Comparison of ENCODE assay signal across 30 mouse cellular contexts in the genomic region with DNA sequence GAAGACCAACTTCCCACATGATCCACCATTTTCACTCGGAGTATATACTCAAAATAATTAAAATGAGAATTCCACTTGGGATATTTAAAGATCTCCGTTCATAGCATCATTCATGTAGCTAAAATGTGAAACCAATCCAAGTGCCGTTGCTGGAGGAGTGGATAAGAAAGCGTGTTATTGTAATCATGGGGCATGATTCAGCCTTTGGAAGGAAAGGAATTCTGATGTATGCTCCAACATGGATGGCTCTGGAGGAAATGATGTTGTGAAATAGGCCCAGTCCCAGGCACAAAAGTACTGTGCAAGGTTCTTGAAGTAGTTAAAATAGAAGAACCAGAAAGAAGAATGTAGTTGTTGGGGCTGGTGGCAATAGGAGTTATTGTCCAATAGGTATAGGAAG.
"Had no signal": no experiment of that assay in that cellular context is flagged by ENCODE, and none has a peak within 500 bp of the region (broad histone marks: within the 10 kb centered on the region; RNA-seq: fewer than 3 reads in every experiment).

No protein-coding gene starts in this region.

- DNase-seq: left cerebral cortex, postnatal 4 days; liver; liver, embryonic 13.5 days; liver, postnatal 0 days; lung, adult 18-20 months; lung, adult 2 months; lung, embryonic 14.5 days; lung, postnatal 10 days; lung, postnatal 14 days; lung, postnatal 36 days; lung, postnatal 4 days; midbrain, embryonic 14.5 days had no signal

- H3K9ac ChIP-seq: limb, embryonic 12.5 days; limb, embryonic 13.5 days; limb, embryonic 15.5 days; liver, embryonic 12.5 days; liver, embryonic 13.5 days; liver, embryonic 14.5 days; liver, embryonic 15.5 days; liver, postnatal 0 days; lung, embryonic 14.5 days; lung, embryonic 15.5 days; midbrain, embryonic 12.5 days; midbrain, embryonic 13.5 days; midbrain, embryonic 15.5 days; neural tube, embryonic 12.5 days had no signal

- H3K27me3 ChIP-seq: limb, embryonic 12.5 days; limb, embryonic 13.5 days; limb, embryonic 15.5 days; liver, embryonic 12.5 days; liver, embryonic 13.5 days; liver, embryonic 15.5 days; lung, embryonic 15.5 days; midbrain, embryonic 12.5 days; midbrain, embryonic 13.5 days; midbrain, embryonic 15.5 days; neural tube, embryonic 12.5 days had no signal

- H3K9me3 ChIP-seq: limb, embryonic 10.5 days; limb, embryonic 12.5 days; limb, embryonic 13.5 days; limb, embryonic 15.5 days; liver, embryonic 12.5 days; liver, embryonic 13.5 days; liver, embryonic 15.5 days; lung, embryonic 15.5 days; midbrain, embryonic 12.5 days; midbrain, embryonic 13.5 days; midbrain, embryonic 15.5 days; neural tube, embryonic 12.5 days had no signal

- H3K4me1 ChIP-seq: limb, embryonic 10.5 days; limb, embryonic 12.5 days; limb, embryonic 13.5 days; liver, embryonic 12.5 days; liver, embryonic 13.5 days; liver, embryonic 15.5 days; lung, embryonic 15.5 days; megakaryocyte, embryonic 14.5 days; midbrain, embryonic 12.5 days; midbrain, embryonic 13.5 days; midbrain, embryonic 15.5 days; neural tube, embryonic 12.5 days had no signal

- H3K4me3 ChIP-seq: limb, embryonic 10.5 days; limb, embryonic 12.5 days; limb, embryonic 13.5 days; limb, embryonic 15.5 days; liver, embryonic 12.5 days; liver, embryonic 13.5 days; liver, embryonic 15.5 days; lung, embryonic 15.5 days; megakaryocyte, embryonic 14.5 days; midbrain, embryonic 12.5 days; midbrain, embryonic 13.5 days; midbrain, embryonic 15.5 days; myocyte; neural tube, embryonic 12.5 days had no signal

- H3K27ac ChIP-seq: limb, embryonic 10.5 days; limb, embryonic 12.5 days; limb, embryonic 13.5 days; limb, embryonic 15.5 days; liver, embryonic 12.5 days; liver, embryonic 13.5 days; liver, embryonic 14.5 days; liver, embryonic 15.5 days; lung, embryonic 15.5 days; macrophage; midbrain, embryonic 12.5 days; midbrain, embryonic 13.5 days; midbrain, embryonic 15.5 days; neural tube, embryonic 12.5 days had no signal

- H3K4me2 ChIP-seq: limb, embryonic 12.5 days; limb, embryonic 13.5 days; limb, embryonic 15.5 days; liver, embryonic 11.5 days; liver, embryonic 12.5 days; liver, embryonic 13.5 days; liver, embryonic 15.5 days; lung, embryonic 14.5 days; lung, embryonic 15.5 days; midbrain, embryonic 12.5 days; midbrain, embryonic 13.5 days; midbrain, embryonic 15.5 days; neural tube, embryonic 12.5 days had no signal

- H3K36me3 ChIP-seq: limb, embryonic 10.5 days; limb, embryonic 12.5 days; limb, embryonic 13.5 days; limb, embryonic 15.5 days; liver, embryonic 12.5 days; liver, embryonic 13.5 days; liver, embryonic 15.5 days; lung, embryonic 15.5 days; midbrain, embryonic 12.5 days; midbrain, embryonic 13.5 days; midbrain, embryonic 15.5 days; neural tube, embryonic 12.5 days had no signal

- ATAC-seq: liver, embryonic 12.5 days; liver, postnatal 0 days; lung, postnatal 0 days; midbrain, embryonic 13.5 days; midbrain, embryonic 15.5 days; midbrain, embryonic 16.5 days had no signal
